Comparison of ENCODE assay signal across 8 mouse cellular contexts in the genomic region with DNA sequence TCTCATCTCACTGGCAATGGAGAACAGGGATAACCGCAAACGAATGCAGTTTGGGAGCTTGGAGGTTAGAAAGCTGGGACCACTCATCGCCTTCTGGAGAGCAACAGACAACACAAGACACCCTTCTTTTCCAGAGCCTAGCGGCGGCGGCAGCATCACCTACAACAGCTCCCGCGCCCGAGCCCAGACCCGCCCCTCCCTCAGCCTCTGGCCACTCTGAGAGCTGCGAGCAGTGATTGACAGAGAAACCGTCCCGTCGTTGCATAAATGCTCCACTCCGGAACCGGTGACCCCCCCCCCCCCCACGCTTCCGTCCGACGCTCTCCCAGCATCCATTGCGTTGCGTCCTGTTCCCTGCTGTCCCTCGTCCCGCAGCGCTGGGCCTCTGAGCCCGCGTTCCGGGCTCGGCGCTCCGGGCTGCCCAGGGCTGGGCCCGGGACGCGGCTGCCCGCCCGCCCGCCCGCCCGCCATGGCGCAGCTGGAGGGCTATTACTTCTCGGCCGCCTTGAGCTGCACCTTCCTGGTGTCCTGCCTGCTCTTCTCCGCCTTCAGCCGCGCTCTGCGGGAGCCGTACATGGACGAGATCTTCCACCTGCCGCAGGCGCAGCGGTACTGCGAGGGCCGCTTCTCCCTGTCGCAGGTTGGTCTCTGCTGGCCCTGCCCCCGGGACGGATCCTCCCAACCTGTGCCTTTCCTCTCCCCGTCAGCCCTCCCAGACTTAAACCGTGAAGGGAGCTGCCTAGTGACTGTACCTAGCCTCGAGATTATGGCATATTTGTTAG. TPM values are rescaled to one million over a fixed set of nuclear protein-coding genes. Genes with fewer than 3 reads are reported as not detected.
DNase-seq lines count a peak whose midpoint lies in the region; ATAC-seq and TF ChIP-seq lines count a peak whose summit lies in the region.

A gene (plus strand): TSS at position 343 of the 782 bp plus-strand sequence.

- TF ChIP-seq EP300 in CH12.LX (IDR thresholded peaks at IDR 0.05; ENCODE audit: low read length): no peak

- H3K9ac ChIP-seq in CH12.LX (ENCODE audit: insufficient read depth, low read depth): peak within 1 kb of the TSS; percentile 98
- peak within 1 kb of the TSS; percentile 93 for H3K9ac ChIP-seq in forebrain, embryonic 11.5 days (ENCODE audit: low read length)
- peak within 1 kb of the TSS; percentile 98 for H3K9ac ChIP-seq in heart, embryonic 16.5 days (ENCODE audit: low read length)
- H3K9ac ChIP-seq in liver, embryonic 16.5 days (ENCODE audit: low read depth, low read length): peak within 1 kb of the TSS; percentile 85
- peak within 1 kb of the TSS; percentile 91 for H3K9ac ChIP-seq in neural tube, embryonic 13.5 days

- peaks cover 17 to 32% of the 10 kb centered on the region in 2 experiments for H3K36me3 ChIP-seq in CH12.LX (replicated peaks in 1 of 2; ENCODE audit: control insufficient read depth in 1 of 2, insufficient read depth in 1 of 2, low read length in 1 of 2)
- H3K36me3 ChIP-seq in forebrain, embryonic 11.5 days (ENCODE audit: control insufficient read depth, insufficient read depth, low read length): peaks cover 3% of the 10 kb centered on the region; the same call in 1 of the 2 replicates
- H3K36me3 ChIP-seq in heart, embryonic 16.5 days (ENCODE audit: control insufficient read depth, insufficient read depth): peaks cover 14% of the 10 kb centered on the region; the same call in 1 of the 2 replicates
- peaks cover 4% of the 10 kb centered on the region; the same call in 1 of the 2 replicates for H3K36me3 ChIP-seq in liver, embryonic 16.5 days (ENCODE audit: control insufficient read depth, insufficient read depth)
- peaks cover 25% of the 10 kb centered on the region for H3K36me3 ChIP-seq in neural tube, embryonic 13.5 days
- H3K36me3 ChIP-seq in testis, adult 2 months (ENCODE audit: control insufficient read depth, insufficient read depth, low read length): no peaks in the 10 kb centered on the region

- TF ChIP-seq RAD21 in CH12.LX (IDR thresholded peaks at IDR 0.05; ENCODE audit: low read depth, low read length): no peak

- ATAC-seq in forebrain, embryonic 11.5 days (replicated peaks; ENCODE audit: low FRiP score): peak; percentile 100
- peak; percentile 98 for ATAC-seq in heart, embryonic 16.5 days (replicated peaks; ENCODE audit: extremely low read depth, insufficient read depth, low FRiP score)
- ATAC-seq in liver, embryonic 16.5 days (ENCODE audit: low read depth): peak; percentile 95
- ATAC-seq in neural tube, embryonic 13.5 days (ENCODE audit: low read depth): peak; percentile 100

- no peak for TF ChIP-seq CTCF in CH12.LX (conservative IDR thresholded peaks at IDR 0.05 in 1 of 2, IDR thresholded peaks at IDR 0.05 in 1 of 2; ENCODE audit: low read depth in 2 of 2, low read length in 2 of 2)
- no peak for TF ChIP-seq CTCF in testis, adult 2 months (IDR thresholded peaks at IDR 0.05; ENCODE audit: control insufficient read depth, insufficient read depth, insufficient replicate concordance, low read depth, low read length)

- in situ Hi-C loops in CH12.LX (cut with MboI; ENCODE audit: low pct_ligation_motif_present, low pct_unique_long_range_greater_than_20kb, low sequenced_read_pairs): loop anchor here (25.0 kb wide), 1 partner anchor 612 kb away; no protein-coding TSS in a partner anchor

- H3K9me3 ChIP-seq in CH12.LX (replicated peaks; ENCODE audit: low read length): no peaks in the 10 kb centered on the region
- no peaks in the 10 kb centered on the region for H3K9me3 ChIP-seq in forebrain, embryonic 11.5 days (ENCODE audit: control insufficient read depth, low read length)
- no peaks in the 10 kb centered on the region for H3K9me3 ChIP-seq in heart, embryonic 16.5 days (replicated peaks; ENCODE audit: control insufficient read depth, low read length)
- H3K9me3 ChIP-seq in liver, embryonic 16.5 days (replicated peaks; ENCODE audit: control insufficient read depth, low read length): no peaks in the 10 kb centered on the region
- no peaks in the 10 kb centered on the region for H3K9me3 ChIP-seq in neural tube, embryonic 13.5 days

- peak within 1 kb of the TSS; percentile 79 to 97 (median 93) for H3K4me3 ChIP-seq in CH12.LX (replicated peaks in 1 of 3; ENCODE audit: low read depth in 2 of 3, low read length in 2 of 3, poor library complexity in 1 of 3)
- peak within 1 kb of the TSS; percentile 80 for H3K4me3 ChIP-seq in forebrain, embryonic 11.5 days (ENCODE audit: low read depth, low read length)
- H3K4me3 ChIP-seq in heart, embryonic 16.5 days (ENCODE audit: low read length): peak within 1 kb of the TSS; percentile 94
- peak within 1 kb of the TSS; percentile 72 for H3K4me3 ChIP-seq in liver, embryonic 16.5 days (ENCODE audit: low read depth, low read length)
- peak within 1 kb of the TSS; percentile 88 for H3K4me3 ChIP-seq in neural tube, embryonic 13.5 days
- peak within 1 kb of the TSS; percentile 93 for H3K4me3 ChIP-seq in testis, adult 2 months (ENCODE audit: control insufficient read depth, low read depth, low read length)

- peak; percentile 90 for DNase-seq in CH12.LX (ENCODE audit: extremely low read depth)
- peak; percentile 81 for DNase-seq in c-Kit-positive CD71-positive TER-119-negative erythroid progenitor cells, embryonic 14.5 days (ENCODE audit: low read depth)
- peak; percentile 97 for DNase-seq in forebrain, embryonic 11.5 days (ENCODE audit: low spot score)
- peak; percentile 87 to 93 for DNase-seq in kidney, postnatal 4 days

- TF ChIP-seq POLR2A in CH12.LX (IDR thresholded peaks at IDR 0.05; ENCODE audit: low read depth, low read length): peak; percentile 89
- peak; percentile 66 for TF ChIP-seq POLR2A in testis, adult 2 months (IDR thresholded peaks at IDR 0.05; ENCODE audit: control insufficient read depth, low read depth, low read length)

- under 1% methylated on average over 55 of the region's 59 CpGs for WGBS in forebrain, embryonic 11.5 days
- under 1% methylated on average over 55 of the region's 59 CpGs for WGBS in heart, embryonic 16.5 days
- under 1% methylated on average over 50 of the region's 59 CpGs for WGBS in liver, embryonic 16.5 days (ENCODE audit: insufficient replicate concordance)
- WGBS in neural tube, embryonic 13.5 days: 0% methylated on average over 52 of the region's 59 CpGs

- dilution Hi-C loops in CH12.LX (cut with MboI; ENCODE audit: extremely low pct_ligation_motif_present, extremely low pct_unique_long_range_greater_than_20kb, low sequenced_read_pairs): no loop called here

- peaks cover 8% of the 10 kb centered on the region; the same call in 1 of the 2 replicates for H3K79me2 ChIP-seq in CH12.LX (replicated peaks; ENCODE audit: control insufficient read depth, extremely low read depth, insufficient read depth, poor library complexity, severe bottlenecking)

- peaks cover 3% of the 10 kb centered on the region for H3K27me3 ChIP-seq in CH12.LX (replicated peaks)
- H3K27me3 ChIP-seq in forebrain, embryonic 11.5 days (ENCODE audit: control insufficient read depth, insufficient read depth, low read length): no peaks in the 10 kb centered on the region
- no peaks in the 10 kb centered on the region for H3K27me3 ChIP-seq in heart, embryonic 16.5 days (ENCODE audit: control insufficient read depth, insufficient read depth, low read length)
- H3K27me3 ChIP-seq in liver, embryonic 16.5 days (ENCODE audit: control insufficient read depth, insufficient read depth, low read depth, low read length): no peaks in the 10 kb centered on the region
- H3K27me3 ChIP-seq in neural tube, embryonic 13.5 days: no peaks in the 10 kb centered on the region
- no peaks in the 10 kb centered on the region for H3K27me3 ChIP-seq in testis, adult 2 months (ENCODE audit: control insufficient read depth, insufficient read depth, low read length)

- H3K4me1 ChIP-seq in CH12.LX (ENCODE audit: control insufficient read depth in 1 of 2, insufficient read depth in 2 of 2): peaks cover 5 to 12% of the 10 kb centered on the region in 2 experiments; a peak in 2 of 4 replicates
- no peaks in the 10 kb centered on the region for H3K4me1 ChIP-seq in forebrain, embryonic 11.5 days (replicated peaks; ENCODE audit: control insufficient read depth, insufficient read depth, low read length)
- 0 out of 2 replicates have a peak, but pooled peaks cover 2% of the 10 kb centered on the region for H3K4me1 ChIP-seq in heart, embryonic 16.5 days (ENCODE audit: control insufficient read depth, insufficient read depth, low read length)
- peaks cover 10% of the 10 kb centered on the region for H3K4me1 ChIP-seq in liver, embryonic 16.5 days (ENCODE audit: control insufficient read depth, low read depth, low read length)
- H3K4me1 ChIP-seq in neural tube, embryonic 13.5 days (replicated peaks): peaks cover 27% of the 10 kb centered on the region
- H3K4me1 ChIP-seq in testis, adult 2 months (ENCODE audit: control insufficient read depth, insufficient read depth, low read length): no peaks in the 10 kb centered on the region; the same call in 1 of the 2 replicates

- H3K4me2 ChIP-seq in CH12.LX (ENCODE audit: insufficient read depth, low read depth, poor library complexity, severe bottlenecking): peak within 1 kb of the TSS; percentile 69; the same call in 1 of the 2 replicates
- peak within 1 kb of the TSS; percentile 79 for H3K4me2 ChIP-seq in forebrain, embryonic 11.5 days (ENCODE audit: low read depth, low read length, severe bottlenecking)
- peak within 1 kb of the TSS; percentile 85 for H3K4me2 ChIP-seq in heart, embryonic 16.5 days (ENCODE audit: low read depth, low read length)
- peak within 1 kb of the TSS; percentile 81 for H3K4me2 ChIP-seq in liver, embryonic 16.5 days (ENCODE audit: low read depth, low read length)
- H3K4me2 ChIP-seq in neural tube, embryonic 13.5 days: peak within 1 kb of the TSS; percentile 65

- peak within 1 kb of the TSS; percentile 76 for H3K27ac ChIP-seq in CH12.LX (ENCODE audit: insufficient read depth, low read depth)
- peak within 1 kb of the TSS; percentile 64 for H3K27ac ChIP-seq in forebrain, embryonic 11.5 days (ENCODE audit: low read depth, low read length)
- peak within 1 kb of the TSS; percentile 86 for H3K27ac ChIP-seq in heart, embryonic 16.5 days (ENCODE audit: low read length)
- H3K27ac ChIP-seq in liver, embryonic 16.5 days (ENCODE audit: low read length): peak within 1 kb of the TSS; percentile 87
- peak within 1 kb of the TSS; percentile 92 for H3K27ac ChIP-seq in neural tube, embryonic 13.5 days (replicated peaks)
- H3K27ac ChIP-seq in testis, adult 2 months (ENCODE audit: control insufficient read depth, insufficient read depth, low read depth, low read length): peak within 1 kb of the TSS; percentile 88

RNA-seq across cellular contexts. Expression of the gene that starts here (rescaled TPM):
- total RNA-seq in CH12.LX (2012; rRNA removed): 12.2 and 12.7 TPM in 2 replicates
- 28.4 TPM in 2 replicates for total RNA-seq in CH12.LX (2014; rRNA removed)
- polyA plus RNA-seq in CH12.LX (2012; ENCODE audit: insufficient read length, low read depth): 14.8 and 20.8 TPM in 2 replicates
- polyA plus RNA-seq in forebrain, embryonic 11.5 days (2014; fragmentation: Nextera tagmentation; extraction: Ambion mirVana): 48.4 and 48.8 TPM in 2 replicates
- 19.5 and 20.0 TPM in 2 replicates for polyA plus RNA-seq in heart, embryonic 16.5 days (2015; fragmentation: Nextera tagmentation; extraction: Ambion mirVana)
- 6.8 and 6.9 TPM in 2 replicates for polyA plus RNA-seq in liver, embryonic 16.5 days (2015; fragmentation: Nextera tagmentation; extraction: Ambion mirVana)
- polyA plus RNA-seq in neural tube, embryonic 13.5 days (2015; fragmentation: Nextera tagmentation; extraction: Ambion mirVana): 40.9 and 48.9 TPM in 2 replicates
- 2.7 and 4.1 TPM in 2 replicates for polyA plus RNA-seq in testis, adult 2 months (2012; rRNA removed)

Comparison
In these comparisons a context has a peak if more than half of its experiments do, and no peak if none do; other contexts are left out.
1. Peak in every context shown above with its lines: DNase-seq, ATAC-seq, H3K4me3 ChIP-seq and H3K27ac ChIP-seq.